Mouse (Mus musculus) cerebellum, adult 2 months (tissue): ENCODE results near the gene Vamp9.

Experiments
- CTCF ChIP-seq: fragments of 200-500 bp; IDR thresholded peaks from 2 replicates; pipeline ENCODE4 v1.5.1; 2011; ENCODE audit warnings: low read depth, mild to moderate bottlenecking, control low read depth, low read length, moderate library complexity, borderline replicate concordance; ENCODE audit not compliant: insufficient read depth
- POLR2A ChIP-seq: fragments of 200-500 bp; IDR thresholded peaks from 2 replicates; pipeline ENCODE4 v1.6.1; 2011; ENCODE audit warnings: low read length, control low read depth, borderline replicate concordance; ENCODE audit not compliant: insufficient read depth

DNA sequence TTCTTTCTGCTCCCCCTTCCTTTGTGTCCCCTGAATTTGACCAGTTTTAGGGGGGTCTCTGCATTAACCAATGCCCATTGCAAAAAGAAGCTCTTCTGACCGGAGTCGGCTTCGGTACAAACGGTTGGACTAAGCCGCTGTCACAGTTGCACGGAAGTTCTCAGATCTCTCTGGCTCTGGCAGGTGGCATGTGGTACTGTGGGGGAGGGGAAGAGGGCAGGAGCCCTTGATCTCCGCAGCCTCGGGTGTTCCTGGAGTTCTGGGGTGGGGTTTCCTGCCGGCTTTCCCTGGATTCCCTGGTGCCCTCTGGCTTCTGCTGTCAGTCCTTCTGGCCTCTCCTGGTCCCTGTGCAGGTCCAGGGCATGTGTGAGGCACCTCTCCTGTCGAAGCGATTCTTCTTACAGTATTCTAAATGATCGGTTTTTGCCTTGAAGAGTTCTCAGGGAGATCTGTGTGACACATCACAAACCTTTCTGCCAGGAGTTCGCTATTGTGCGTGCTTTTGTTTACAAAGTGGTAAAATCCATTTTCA, 48.9 kb upstream of the Vamp9 start:
- no peak for TF ChIP-seq CTCF
- no peak for TF ChIP-seq POLR2A
